Mouse (Mus musculus): ENCODE measurements around the gene Iqsec1. TPM values are rescaled to one million over a fixed set of nuclear protein-coding genes. Genes with fewer than 3 reads are reported as not detected.

Gene Iqsec1
- total and polyA plus RNA-seq, 3 experiments = 17.0 to 90.4 (median 83.5) TPM

GRCm38 (mm10) chr6:90753656-90754055, 234.8 kb downstream of the Iqsec1 start:
- no peak for DNase-seq (ENCODE audit: extremely low read depth)
- H3K79me2 ChIP-seq (replicated peaks; ENCODE audit: control insufficient read depth, extremely low read depth, insufficient read depth, poor library complexity, severe bottlenecking) = peaks cover 76% of the 10 kb centered on the region
- peaks cover 5 to 73% of the 10 kb centered on the region in 2 experiments for H3K36me3 ChIP-seq (replicated peaks in 1 of 2; ENCODE audit: control insufficient read depth in 1 of 2, insufficient read depth in 1 of 2, low read length in 1 of 2)
- peak overlapping the region; percentile 50 for H3K27ac ChIP-seq (ENCODE audit: insufficient read depth, low read depth)
- peaks cover 50 to 87% of the 10 kb centered on the region in 2 experiments for H3K4me1 ChIP-seq (ENCODE audit: control insufficient read depth in 1 of 2, insufficient read depth in 2 of 2)
- dilution Hi-C loops (cut with MboI; ENCODE audit: extremely low pct_ligation_motif_present, extremely low pct_unique_long_range_greater_than_20kb, low sequenced_read_pairs) (no loop called here), in situ Hi-C loops (cut with MboI; ENCODE audit: low pct_ligation_motif_present, low pct_unique_long_range_greater_than_20kb, low sequenced_read_pairs) (no loop called here)
- H3K27me3 ChIP-seq (replicated peaks) = no peaks in the 10 kb centered on the region
- H3K4me2 ChIP-seq (ENCODE audit: insufficient read depth, low read depth, poor library complexity, severe bottlenecking) = peak overlapping the region; percentile 12; the same call in 1 of the 2 replicates
- no peaks in the 10 kb centered on the region for H3K9me3 ChIP-seq (replicated peaks; ENCODE audit: low read length)
- no peak overlapping the region for H3K4me3 ChIP-seq (replicated peaks in 1 of 3; ENCODE audit: low read depth in 2 of 3, low read length in 2 of 3, poor library complexity in 1 of 3)
- TF ChIP-seq USF2 (conservative IDR thresholded peaks at IDR 0.05; ENCODE audit: low read depth, low read length) (no peak), SMC3 (IDR thresholded peaks at IDR 0.05; ENCODE audit: low read depth, low read length) (no peak), JUN (IDR thresholded peaks at IDR 0.05; ENCODE audit: insufficient read depth, low read depth, low read length) (no peak), NELFE (IDR thresholded peaks at IDR 0.05; ENCODE audit: low read depth, low read length) (no peak), ZMIZ1 (IDR thresholded peaks at IDR 0.05; ENCODE audit: low read depth, low read length) (no peak), ZC3H11A (IDR thresholded peaks at IDR 0.05; ENCODE audit: low read depth, low read length) (no peak), MAFK (IDR thresholded peaks at IDR 0.05; ENCODE audit: insufficient replicate concordance, low read length) (no peak), NRF1 (IDR thresholded peaks at IDR 0.05; ENCODE audit: low read depth, low read length) (no peak), MAZ (IDR thresholded peaks at IDR 0.05; ENCODE audit: low read depth, low read length) (no peak), UBTF (IDR thresholded peaks at IDR 0.05; ENCODE audit: low read depth, low read length) (no peak), ELF1 (IDR thresholded peaks at IDR 0.05; ENCODE audit: low read depth, low read length) (no peak)
- 0 out of 2 replicates have a peak overlapping the region, but pooled peaks have one; percentile 72 for H3K9ac ChIP-seq (ENCODE audit: insufficient read depth, low read depth)

- Histone ChIP-seq H3K9me3 (replicated peaks; ENCODE audit: low read length) (no peaks in the 10 kb centered on the region), H3K4me1 (ENCODE audit: control insufficient read depth in 1 of 2, insufficient read depth in 2 of 2) (peaks cover 42 to 95% of the 10 kb centered on the region in 2 experiments)
- in situ Hi-C loops (cut with MboI; ENCODE audit: low pct_ligation_motif_present, low pct_unique_long_range_greater_than_20kb, low sequenced_read_pairs) = no loop called here
These were observed 236.9 kb downstream of the Iqsec1 start for GRCm38 (mm10) chr6:90751624-90752023.

More at GRCm38 (mm10) chr6:90751624-90752023, 236.9 kb downstream of the Iqsec1 start:
- H3K36me3 ChIP-seq (replicated peaks in 1 of 2; ENCODE audit: control insufficient read depth in 1 of 2, insufficient read depth in 1 of 2, low read length in 1 of 2) = peaks cover 24 to 83% of the 10 kb centered on the region in 2 experiments
- peaks cover 95% of the 10 kb centered on the region for H3K79me2 ChIP-seq (replicated peaks; ENCODE audit: control insufficient read depth, extremely low read depth, insufficient read depth, poor library complexity, severe bottlenecking)
- no peaks in the 10 kb centered on the region for H3K27me3 ChIP-seq (replicated peaks)
- peak; percentile 63 for DNase-seq (ENCODE audit: extremely low read depth)
- peak overlapping the region; percentile 15 for H3K27ac ChIP-seq (ENCODE audit: insufficient read depth, low read depth)
- H3K4me2 ChIP-seq (ENCODE audit: insufficient read depth, low read depth, poor library complexity, severe bottlenecking) = peak overlapping the region; percentile 46; the same call in 1 of the 2 replicates
- TF ChIP-seq POLR2A (IDR thresholded peaks at IDR 0.05; ENCODE audit: low read depth, low read length) (no peak), IRF4 (IDR thresholded peaks at IDR 0.05; ENCODE audit: low read depth, low read length) (peak; percentile 75), BHLHE40 (IDR thresholded peaks at IDR 0.05; ENCODE audit: low read depth, low read length) (peak; percentile 42), MAX (IDR thresholded peaks at IDR 0.05; ENCODE audit: low read length) (0 out of 2 replicates have a peak, but pooled peaks have one; percentile 5), MXI1 (IDR thresholded peaks at IDR 0.05; ENCODE audit: low read depth, low read length) (peak; percentile 32; the same call in 1 of the 2 replicates), MYC (IDR thresholded peaks at IDR 0.05; ENCODE audit: low read depth, low read length) (peak; percentile 37; the same call in 1 of the 2 replicates), ETS1 (conservative IDR thresholded peaks at IDR 0.05; ENCODE audit: low read depth, low read length) (peak; percentile 74), PAX5 (IDR thresholded peaks at IDR 0.05; ENCODE audit: low read length) (no peak), RCOR1 (conservative IDR thresholded peaks at IDR 0.05; ENCODE audit: low read depth, low read length) (0 out of 2 replicates have a peak, but pooled peaks have one; percentile 58), HCFC1 (IDR thresholded peaks at IDR 0.05; ENCODE audit: low read depth, low read length) (no peak), ELF1 (IDR thresholded peaks at IDR 0.05; ENCODE audit: low read depth, low read length) (no peak), KAT2A (IDR thresholded peaks at IDR 0.05; ENCODE audit: insufficient replicate concordance, low read length) (no peak), UBTF (IDR thresholded peaks at IDR 0.05; ENCODE audit: low read depth, low read length) (peak; percentile 67; the same call in 1 of the 2 replicates), USF2 (conservative IDR thresholded peaks at IDR 0.05; ENCODE audit: low read depth, low read length) (no peak), EP300 (IDR thresholded peaks at IDR 0.05; ENCODE audit: low read length) (peak; percentile 75), TCF12 (IDR thresholded peaks at IDR 0.05; ENCODE audit: low read depth, low read length) (peak; percentile 85), MEF2A (IDR thresholded peaks at IDR 0.05; ENCODE audit: borderline replicate concordance, low read depth, low read length) (peak; percentile 72; the same call in 1 of the 2 replicates), POLR2AphosphoS2 (IDR thresholded peaks at IDR 0.05; ENCODE audit: low read depth, low read length) (no peak), NELFE (IDR thresholded peaks at IDR 0.05; ENCODE audit: low read depth, low read length) (no peak), JUND (conservative IDR thresholded peaks at IDR 0.05; ENCODE audit: low read depth, low read length) (no peak), CHD2 (IDR thresholded peaks at IDR 0.05; ENCODE audit: low read length) (no peak), GABPA (IDR thresholded peaks at IDR 0.05; ENCODE audit: insufficient replicate concordance, low read depth, low read length) (no peak), MAZ (IDR thresholded peaks at IDR 0.05; ENCODE audit: low read depth, low read length) (peak; percentile 85), ZC3H11A (IDR thresholded peaks at IDR 0.05; ENCODE audit: low read depth, low read length) (no peak), MAFK (IDR thresholded peaks at IDR 0.05; ENCODE audit: insufficient replicate concordance, low read length) (no peak)
- 0 out of 2 replicates have a peak overlapping the region, but pooled peaks have one; percentile 10 for H3K9ac ChIP-seq (ENCODE audit: insufficient read depth, low read depth)
- H3K4me3 ChIP-seq (replicated peaks in 1 of 3; ENCODE audit: low read depth in 2 of 3, low read length in 2 of 3, poor library complexity in 1 of 3) = peak overlapping the region in 1 of 3 experiments; percentile 33
- dilution Hi-C loops (cut with MboI; ENCODE audit: extremely low pct_ligation_motif_present, extremely low pct_unique_long_range_greater_than_20kb, low sequenced_read_pairs) = no loop called here
